Mouse (Mus musculus): ENCODE data around the gene Ahnak. TPM values are rescaled to one million over a fixed set of nuclear protein-coding genes. Genes with fewer than 3 reads are reported as not detected.
"Not testable (repeated sequence)": the region's sequence is repeated elsewhere in the genome, so short reads cannot be mapped to it uniquely, and the experiment has no call there.

Ahnak gene
- polyA plus RNA-seq, 1 experiment from 2014 or later = 10.6 TPM

- H3K36me3 ChIP-seq (replicated peaks; ENCODE audit: control insufficient read depth, insufficient read depth, low read depth, low read length) = no peaks in the 10 kb centered on the region
- no peak for DNase-seq (ENCODE audit: low spot score)
- H3K27me3 ChIP-seq (ENCODE audit: control insufficient read depth, insufficient read depth, low read length) = no peaks in the 10 kb centered on the region
- 88% methylated on average over 14 of the region's 14 CpGs for WGBS
- no peak overlapping the region for H3K9ac ChIP-seq (replicated peaks; ENCODE audit: low read length)
- 0 out of 2 replicates have a peak, but pooled peaks have one; percentile 19 for ATAC-seq (replicated peaks; ENCODE audit: insufficient number of reproducible peaks, low FRiP score, low TSS enrichment, low read depth)
- no peak overlapping the region for H3K27ac ChIP-seq (replicated peaks; ENCODE audit: low read depth, low read length)
- no peaks in the 10 kb centered on the region for H3K4me1 ChIP-seq (ENCODE audit: control insufficient read depth, insufficient read depth, low read length)
- no peak overlapping the region for H3K4me2 ChIP-seq (ENCODE audit: low read depth, low read length)
- no peaks in the 10 kb centered on the region for H3K9me3 ChIP-seq (replicated peaks; ENCODE audit: control insufficient read depth, low read length)
- no peak overlapping the region for H3K4me3 ChIP-seq (ENCODE audit: low read depth, low read length)
These were observed 92.5 kb downstream of the Ahnak start for GRCm38 (mm10) chr19:9081311-9082190.

- H3K27me3 ChIP-seq (ENCODE audit: control insufficient read depth, insufficient read depth, low read length) = no peaks in the 10 kb centered on the region
- H3K9me3 ChIP-seq (replicated peaks; ENCODE audit: control insufficient read depth, low read length) = no peaks in the 10 kb centered on the region
- no peak overlapping the region for H3K27ac ChIP-seq (replicated peaks; ENCODE audit: low read depth, low read length)
- H3K4me2 ChIP-seq (ENCODE audit: low read depth, low read length) = no peak overlapping the region
- no peaks in the 10 kb centered on the region for H3K36me3 ChIP-seq (replicated peaks; ENCODE audit: control insufficient read depth, insufficient read depth, low read depth, low read length)
- no peaks in the 10 kb centered on the region for H3K4me1 ChIP-seq (ENCODE audit: control insufficient read depth, insufficient read depth, low read length)
- H3K9ac ChIP-seq (replicated peaks; ENCODE audit: low read length) = 0 out of 2 replicates have a peak overlapping the region, but pooled peaks have one; percentile 10
- DNase-seq (ENCODE audit: low spot score) (peak; percentile 93), ATAC-seq (replicated peaks; ENCODE audit: insufficient number of reproducible peaks, low FRiP score, low TSS enrichment, low read depth) (peak; percentile 90)
- no peak overlapping the region for H3K4me3 ChIP-seq (ENCODE audit: low read depth, low read length)
- 21% methylated on average over 23 of the region's 23 CpGs for WGBS
These were observed 93.3 kb downstream of the Ahnak start for GRCm38 (mm10) chr19:9082191-9083009.

- H3K4me3 ChIP-seq (ENCODE audit: low read depth, low read length) = no peak overlapping the region
- 84% methylated on average over 2 of the region's 2 CpGs for WGBS
These were observed 93.9 kb downstream of the Ahnak start for GRCm38 (mm10) chr19:9083010-9083355.

GRCm38 (mm10) chr19:9083892-9084291 is 94.8 kb downstream of the Ahnak start:
- not testable (repeated sequence) for H3K36me3 ChIP-seq (replicated peaks; ENCODE audit: control insufficient read depth, insufficient read depth, low read depth, low read length); H3K27me3 ChIP-seq (ENCODE audit: control insufficient read depth, insufficient read depth, low read length); H3K4me2 ChIP-seq (ENCODE audit: low read depth, low read length); ATAC-seq (replicated peaks; ENCODE audit: insufficient number of reproducible peaks, low FRiP score, low TSS enrichment, low read depth); H3K4me1 ChIP-seq (ENCODE audit: control insufficient read depth, insufficient read depth, low read length); H3K4me3 ChIP-seq (ENCODE audit: low read depth, low read length); H3K9ac ChIP-seq (replicated peaks; ENCODE audit: low read length); H3K27ac ChIP-seq (replicated peaks; ENCODE audit: low read depth, low read length); H3K9me3 ChIP-seq (replicated peaks; ENCODE audit: control insufficient read depth, low read length); DNase-seq (ENCODE audit: low spot score)
- 77% methylated on average over 2 of the region's 2 CpGs for WGBS

More at GRCm38 (mm10) chr19:9083010-9083355, 93.9 kb downstream of the Ahnak start:
- ATAC-seq (replicated peaks; ENCODE audit: insufficient number of reproducible peaks, low FRiP score, low TSS enrichment, low read depth) = no peak
- no peak overlapping the region for H3K4me2 ChIP-seq (ENCODE audit: low read depth, low read length)
- no peaks in the 10 kb centered on the region for H3K36me3 ChIP-seq (replicated peaks; ENCODE audit: control insufficient read depth, insufficient read depth, low read depth, low read length)
- H3K27me3 ChIP-seq (ENCODE audit: control insufficient read depth, insufficient read depth, low read length) = no peaks in the 10 kb centered on the region
- H3K9me3 ChIP-seq (replicated peaks; ENCODE audit: control insufficient read depth, low read length) = no peaks in the 10 kb centered on the region
- DNase-seq (ENCODE audit: low spot score) = no peak
- H3K4me1 ChIP-seq (ENCODE audit: control insufficient read depth, insufficient read depth, low read length) = no peaks in the 10 kb centered on the region
- H3K9ac ChIP-seq (replicated peaks; ENCODE audit: low read length) = no peak overlapping the region
- no peak overlapping the region for H3K27ac ChIP-seq (replicated peaks; ENCODE audit: low read depth, low read length)

GRCm38 (mm10) chr19:9087821-9088220 is 98.7 kb downstream of the Ahnak start, which contains the start of gene Scgb1a1:
TSS of gene Scgb1a1 (minus strand) at chr19:9087958.
- no peak for ATAC-seq (replicated peaks; ENCODE audit: insufficient number of reproducible peaks, low FRiP score, low TSS enrichment, low read depth)
- Histone ChIP-seq H3K9me3 (replicated peaks; ENCODE audit: control insufficient read depth, low read length) (no peaks in the 10 kb centered on the region), H3K27ac (replicated peaks; ENCODE audit: low read depth, low read length) (no peak within 1 kb of the TSS), H3K4me3 (ENCODE audit: low read depth, low read length) (no peak within 1 kb of the TSS), H3K4me1 (ENCODE audit: control insufficient read depth, insufficient read depth, low read length) (no peaks in the 10 kb centered on the region), H3K36me3 (replicated peaks; ENCODE audit: control insufficient read depth, insufficient read depth, low read depth, low read length) (no peaks in the 10 kb centered on the region), H3K9ac (replicated peaks; ENCODE audit: low read length) (no peak within 1 kb of the TSS), H3K27me3 (ENCODE audit: control insufficient read depth, insufficient read depth, low read length) (no peaks in the 10 kb centered on the region), H3K4me2 (ENCODE audit: low read depth, low read length) (no peak within 1 kb of the TSS)
- 85% methylated on average over 4 of the region's 4 CpGs for WGBS
- no peak for DNase-seq (ENCODE audit: low spot score)

GRCm38 (mm10) chr19:9090191-9090590 is 101.1 kb downstream of the Ahnak start:
- DNase-seq (ENCODE audit: low spot score) (no peak), ATAC-seq (replicated peaks; ENCODE audit: insufficient number of reproducible peaks, low FRiP score, low TSS enrichment, low read depth) (no peak)
- Histone ChIP-seq H3K4me1 (ENCODE audit: control insufficient read depth, insufficient read depth, low read length) (no peaks in the 10 kb centered on the region), H3K9ac (replicated peaks; ENCODE audit: low read length) (no peak overlapping the region), H3K27me3 (ENCODE audit: control insufficient read depth, insufficient read depth, low read length) (no peaks in the 10 kb centered on the region), H3K36me3 (replicated peaks; ENCODE audit: control insufficient read depth, insufficient read depth, low read depth, low read length) (no peaks in the 10 kb centered on the region), H3K4me2 (ENCODE audit: low read depth, low read length) (no peak overlapping the region), H3K4me3 (ENCODE audit: low read depth, low read length) (no peak overlapping the region), H3K27ac (replicated peaks; ENCODE audit: low read depth, low read length) (no peak overlapping the region), H3K9me3 (replicated peaks; ENCODE audit: control insufficient read depth, low read length) (no peaks in the 10 kb centered on the region)
- 71% methylated on average over 4 of the region's 4 CpGs for WGBS

- H3K9ac ChIP-seq (replicated peaks; ENCODE audit: low read length) = no peak overlapping the region
- no peak overlapping the region for H3K4me2 ChIP-seq (ENCODE audit: low read depth, low read length)
- 53% methylated on average over 2 of the region's 2 CpGs for WGBS
- ATAC-seq (replicated peaks; ENCODE audit: insufficient number of reproducible peaks, low FRiP score, low TSS enrichment, low read depth) (no peak), DNase-seq (ENCODE audit: low spot score) (no peak)
- no peak overlapping the region for H3K27ac ChIP-seq (replicated peaks; ENCODE audit: low read depth, low read length)
- no peaks in the 10 kb centered on the region for H3K36me3 ChIP-seq (replicated peaks; ENCODE audit: control insufficient read depth, insufficient read depth, low read depth, low read length)
- H3K27me3 ChIP-seq (ENCODE audit: control insufficient read depth, insufficient read depth, low read length) = no peaks in the 10 kb centered on the region
- no peaks in the 10 kb centered on the region for H3K9me3 ChIP-seq (replicated peaks; ENCODE audit: control insufficient read depth, low read length)
- H3K4me3 ChIP-seq (ENCODE audit: low read depth, low read length) = no peak overlapping the region
- no peaks in the 10 kb centered on the region for H3K4me1 ChIP-seq (ENCODE audit: control insufficient read depth, insufficient read depth, low read length)
These were observed 101.6 kb downstream of the Ahnak start for GRCm38 (mm10) chr19:9090709-9091108.

GRCm38 (mm10) chr19:9095111-9095510 is 106.0 kb downstream of the Ahnak start:
- Histone ChIP-seq H3K27me3 (ENCODE audit: control insufficient read depth, insufficient read depth, low read length) (no peaks in the 10 kb centered on the region), H3K4me3 (ENCODE audit: low read depth, low read length) (no peak overlapping the region), H3K36me3 (replicated peaks; ENCODE audit: control insufficient read depth, insufficient read depth, low read depth, low read length) (no peaks in the 10 kb centered on the region), H3K27ac (replicated peaks; ENCODE audit: low read depth, low read length) (no peak overlapping the region), H3K9me3 (replicated peaks; ENCODE audit: control insufficient read depth, low read length) (no peaks in the 10 kb centered on the region), H3K9ac (replicated peaks; ENCODE audit: low read length) (no peak overlapping the region), H3K4me2 (ENCODE audit: low read depth, low read length) (no peak overlapping the region), H3K4me1 (ENCODE audit: control insufficient read depth, insufficient read depth, low read length) (no peaks in the 10 kb centered on the region)
- no peak for ATAC-seq (replicated peaks; ENCODE audit: insufficient number of reproducible peaks, low FRiP score, low TSS enrichment, low read depth)
- no peak for DNase-seq (ENCODE audit: low spot score)
- 67% methylated on average over 5 of the region's 5 CpGs for WGBS

Data from embryonic facial prominence, embryonic 11.5 days (tissue).